Mouse (Mus musculus): ENCODE data around the gene Grm4. TPM values are rescaled to one million over a fixed set of nuclear protein-coding genes. Genes with fewer than 3 reads are reported as not detected.

Grm4 gene
- polyA plus RNA-seq, 1 experiment from 2014 or later = 0.19 TPM

Other genes starting within 250 kb of the Grm4 start
- 163 and 171 TPM in 2 replicates for gene Hmga1, start 35.1 kb upstream of the Grm4 start, polyA plus RNA-seq (2015; fragmentation: Nextera tagmentation; extraction: Ambion mirVana)
- gene AI413582, start 44.4 kb upstream of the Grm4 start, polyA plus RNA-seq (2015; fragmentation: Nextera tagmentation; extraction: Ambion mirVana) = 24.3 and 29.0 TPM in 2 replicates
- 63.1 and 63.4 TPM in 2 replicates for gene Nudt3, start 102.1 kb upstream of the Grm4 start, polyA plus RNA-seq (2015; fragmentation: Nextera tagmentation; extraction: Ambion mirVana)
- not detected in 2 replicates for gene RPS10-NUDT3, start 113.8 kb upstream of the Grm4 start, polyA plus RNA-seq (2015; fragmentation: Nextera tagmentation; extraction: Ambion mirVana)
- 734 and 881 TPM in 2 replicates for gene Rps10, start 115.3 kb upstream of the Grm4 start, polyA plus RNA-seq (2015; fragmentation: Nextera tagmentation; extraction: Ambion mirVana)
- gene Pacsin1, start 134.1 kb upstream of the Grm4 start, polyA plus RNA-seq (2015; fragmentation: Nextera tagmentation; extraction: Ambion mirVana) = 1.2 and 1.6 TPM in 2 replicates
- gene Spdef, start 207.6 kb upstream of the Grm4 start, polyA plus RNA-seq (2015; fragmentation: Nextera tagmentation; extraction: Ambion mirVana) = 22.5 and 28.4 TPM in 2 replicates